29 mouse cellular contexts compared by ENCODE assay signal in genomic region chr6:142533412-142533811, GRCm38 (mm10). TPM values are rescaled to one million over a fixed set of nuclear protein-coding genes. Genes with fewer than 3 reads are reported as not detected.
DNase-seq lines count a peak whose midpoint lies in the region; ATAC-seq and TF ChIP-seq lines count a peak whose summit lies in the region.
"Had no signal": no experiment of that assay in that cellular context is flagged by ENCODE, and none has a peak within 500 bp of the region (broad histone marks: within the 10 kb centered on the region; RNA-seq: fewer than 3 reads in every experiment).

No protein-coding gene starts in this region.

- H3K4me3 ChIP-seq in heart, adult 2 months, result no peak overlapping the region
- H3K4me3 ChIP-seq in heart, embryonic 15.5 days, result no peak overlapping the region
- no peak overlapping the region for H3K4me3 ChIP-seq in kidney, postnatal 0 days (replicated peaks; ENCODE audit: low read depth, low read length)
- H3K4me3 ChIP-seq: embryonic facial prominence, embryonic 12.5 days; embryonic facial prominence, embryonic 15.5 days; hindbrain, embryonic 10.5 days; hindbrain, embryonic 13.5 days; intestine, embryonic 15.5 days had no signal

- no peak overlapping the region for H3K9ac ChIP-seq in heart, adult 2 months (ENCODE audit: low read depth, low read length)
- H3K9ac ChIP-seq in heart, embryonic 15.5 days, result no peak overlapping the region
- no peak overlapping the region for H3K9ac ChIP-seq in kidney, postnatal 0 days (ENCODE audit: low read depth, low read length)
- H3K9ac ChIP-seq: embryonic facial prominence, embryonic 12.5 days; embryonic facial prominence, embryonic 15.5 days; forebrain, postnatal 0 days; hindbrain, embryonic 13.5 days; intestine, embryonic 15.5 days had no signal

- no peak overlapping the region for H3K4me2 ChIP-seq in heart, embryonic 15.5 days
- H3K4me2 ChIP-seq in kidney, postnatal 0 days (ENCODE audit: low read length), result no peak overlapping the region
- H3K4me2 ChIP-seq: embryonic facial prominence, embryonic 12.5 days; embryonic facial prominence, embryonic 15.5 days; hindbrain, embryonic 13.5 days; intestine, embryonic 15.5 days had no signal

- H3K79me2 ChIP-seq in heart, adult 2 months (replicated peaks; ENCODE audit: control insufficient read depth, insufficient read depth, low read length), result no peaks in the 10 kb centered on the region

- no peak for DNase-seq in heart, adult 2 months
- DNase-seq in heart, postnatal 10 days, result no peak
- no peak for DNase-seq in heart, postnatal 14 days
- peak; percentile 56 for DNase-seq in kidney, postnatal 0 days (ENCODE audit: low spot score)
- DNase-seq in kidney, postnatal 25 days, result no peak
- DNase-seq: adrenal gland, postnatal 10 days; adrenal gland, postnatal 36 days; B cell, adult 2 months; cerebellum, adult 11 months; cerebellum, adult 2 months; cerebellum, adult 9-11 months; cerebellum, postnatal 25 days; forebrain, postnatal 0 days; gastrocnemius, postnatal 10 days; gastrocnemius, postnatal 36 days; kidney, adult 18-20 months had no signal

- peak overlapping the region; percentile 49 for H3K27ac ChIP-seq in heart, adult 2 months
- H3K27ac ChIP-seq in heart, embryonic 15.5 days, result peak overlapping the region; percentile 1; the same call in 1 of the 2 replicates
- 0 out of 2 replicates have a peak overlapping the region, but pooled peaks have one; percentile 3 for H3K27ac ChIP-seq in kidney, postnatal 0 days
- H3K27ac ChIP-seq: embryonic facial prominence, embryonic 12.5 days; embryonic facial prominence, embryonic 15.5 days; hindbrain, embryonic 10.5 days; hindbrain, embryonic 13.5 days; intestine, embryonic 15.5 days had no signal

- no peak for TF ChIP-seq CTCF in heart, adult 2 months (IDR thresholded peaks at IDR 0.05)
- TF ChIP-seq CTCF in kidney, postnatal 0 days (IDR thresholded peaks at IDR 0.05; ENCODE audit: low read depth), result no peak

- H3K27me3 ChIP-seq in heart, adult 2 months (ENCODE audit: control insufficient read depth, insufficient read depth, low read length), result no peaks in the 10 kb centered on the region
- no peaks in the 10 kb centered on the region for H3K27me3 ChIP-seq in heart, embryonic 15.5 days
- no peaks in the 10 kb centered on the region for H3K27me3 ChIP-seq in kidney, postnatal 0 days (ENCODE audit: insufficient read depth, low read length)
- H3K27me3 ChIP-seq: CH12.LX; embryonic facial prominence, embryonic 12.5 days; embryonic facial prominence, embryonic 15.5 days; hindbrain, embryonic 13.5 days; intestine, embryonic 15.5 days had no signal

- TF ChIP-seq EP300 in heart, adult 2 months (IDR thresholded peaks at IDR 0.05; ENCODE audit: insufficient read depth, low read depth, low read length), result no peak

- no peak for ATAC-seq in heart, embryonic 15.5 days (replicated peaks; ENCODE audit: insufficient number of reproducible peaks, insufficient read depth, low FRiP score, low read depth)
- no peak for ATAC-seq in kidney, postnatal 0 days (replicated peaks; ENCODE audit: low FRiP score, low read depth)
- ATAC-seq: forebrain, embryonic 14.5 days; forebrain, postnatal 0 days; hindbrain, embryonic 16.5 days; intestine, embryonic 15.5 days; Patski had no signal

- 29% methylated on average over 5 of the region's 5 CpGs for WGBS in heart, adult 2 months
- 62% methylated on average over 5 of the region's 5 CpGs for WGBS in heart, embryonic 15.5 days
- 54% methylated on average over 5 of the region's 5 CpGs for WGBS in kidney, postnatal 0 days

- no peaks in the 10 kb centered on the region for H3K36me3 ChIP-seq in heart, adult 2 months (ENCODE audit: control insufficient read depth, insufficient read depth, low read length)
- H3K36me3 ChIP-seq in heart, embryonic 15.5 days, result no peaks in the 10 kb centered on the region
- no peaks in the 10 kb centered on the region for H3K36me3 ChIP-seq in kidney, postnatal 0 days (ENCODE audit: insufficient read depth, low read length)
- H3K36me3 ChIP-seq: embryonic facial prominence, embryonic 12.5 days; embryonic facial prominence, embryonic 15.5 days; G1E; hindbrain, embryonic 10.5 days; hindbrain, embryonic 13.5 days; intestine, embryonic 15.5 days had no signal

- intact Hi-C loops in heart, adult 2 months (cut with DNase I), result no loop called here
- intact Hi-C loops in heart, postnatal 10 days (cut with DNase I), result no loop called here
- intact Hi-C loops in heart, postnatal 14 days (cut with DNase I), result loop anchor here (5.0 kb wide), 1 partner anchor 39 kb away; the partner anchor contains the start of gene Kcnj8

- no peaks in the 10 kb centered on the region for H3K9me3 ChIP-seq in heart, embryonic 15.5 days (replicated peaks)
- H3K9me3 ChIP-seq in kidney, postnatal 0 days (replicated peaks; ENCODE audit: low read length), result no peaks in the 10 kb centered on the region
- H3K9me3 ChIP-seq: embryonic facial prominence, embryonic 12.5 days; embryonic facial prominence, embryonic 15.5 days; G1E; hindbrain, embryonic 13.5 days; intestine, embryonic 15.5 days had no signal

- TF ChIP-seq POLR2A in heart, adult 2 months (IDR thresholded peaks at IDR 0.05; ENCODE audit: insufficient read depth, low read depth, low read length), result no peak

- peaks cover under 1% of the 10 kb centered on the region for H3K4me1 ChIP-seq in heart, adult 2 months (ENCODE audit: control insufficient read depth, insufficient read depth, low read length)
- peaks cover 2% of the 10 kb centered on the region for H3K4me1 ChIP-seq in heart, embryonic 15.5 days (replicated peaks)
- H3K4me1 ChIP-seq in kidney, postnatal 0 days (replicated peaks; ENCODE audit: insufficient read depth, low read length), result no peaks in the 10 kb centered on the region
- H3K4me1 ChIP-seq: embryonic facial prominence, embryonic 15.5 days; hindbrain, embryonic 10.5 days; hindbrain, embryonic 13.5 days had no signal

RNA-seq across cellular contexts. Expression of gene Ldhb, which starts 25.7 kb away (rescaled TPM):
- total RNA-seq in heart, adult 2 months (2021), result 1,000 to 10,000 TPM; 2,754 to 3,232 TPM
- 2,197 and 2,972 TPM in 2 replicates for polyA plus RNA-seq in heart, adult 2 months (2012; rRNA removed)
- total RNA-seq in heart, postnatal 10 days (2021), result 1,000 to 10,000 TPM; 1,648 to 1,721 TPM
- polyA plus RNA-seq in heart, embryonic 15.5 days (2015; fragmentation: Nextera tagmentation; extraction: Ambion mirVana), result 1,301 and 1,466 TPM in 2 replicates
- total RNA-seq in heart, postnatal 14 days (2021), result 1,000 to 10,000 TPM; 1,994 to 2,026 TPM
- 1,564 and 1,601 TPM in 2 replicates for polyA plus RNA-seq in kidney, postnatal 0 days (2015; fragmentation: Nextera tagmentation; extraction: Ambion mirVana)
- total RNA-seq: G1E had no signal
- polyA plus RNA-seq: G1E had no signal

RNA-seq across cellular contexts. Expression of gene Kcnj8, which starts 38.0 kb away (rescaled TPM):
- 10 to 100 TPM; 21.5 to 23.6 TPM for total RNA-seq in heart, adult 2 months (2021)
- polyA plus RNA-seq in heart, adult 2 months (2012; rRNA removed), result 32.4 and 46.9 TPM in 2 replicates
- total RNA-seq in heart, postnatal 10 days (2021), result 10 to 100 TPM; 40.4 to 46.7 TPM
- 16.1 and 16.2 TPM in 2 replicates for polyA plus RNA-seq in heart, embryonic 15.5 days (2015; fragmentation: Nextera tagmentation; extraction: Ambion mirVana)
- 10 to 100 TPM; 33.3 to 39.2 TPM for total RNA-seq in heart, postnatal 14 days (2021)
- polyA plus RNA-seq in kidney, postnatal 0 days (2015; fragmentation: Nextera tagmentation; extraction: Ambion mirVana), result 31.1 and 35.9 TPM in 2 replicates
- total RNA-seq: CH12.LX; common myeloid progenitor, adult 5-6 weeks; granulocyte monocyte progenitor cell, adult 5-6 weeks had no signal
- polyA plus RNA-seq: G1E, Patski had no signal
